23 mouse cellular contexts compared by ENCODE assay signal in the genomic region with DNA sequence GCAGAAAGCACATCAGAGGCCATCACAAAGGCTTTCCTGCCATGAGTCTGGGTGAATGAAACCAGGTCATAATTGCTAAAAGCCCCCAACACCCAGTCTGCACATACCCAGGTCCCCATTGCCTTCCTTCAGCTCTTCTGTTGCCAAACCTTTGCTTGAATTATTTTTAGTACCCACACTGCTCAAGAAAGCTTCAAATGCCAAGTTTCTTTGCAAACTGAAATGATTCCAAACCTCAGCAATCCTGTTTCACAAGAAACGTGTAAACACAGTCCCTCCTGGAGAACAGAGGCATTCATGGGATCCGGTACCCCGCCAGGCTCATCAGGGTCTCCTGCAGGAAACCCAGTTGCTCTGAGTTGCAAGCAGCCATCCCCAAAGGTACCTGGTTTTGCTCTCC. TPM values are rescaled to one million over a fixed set of nuclear protein-coding genes. Genes with fewer than 3 reads are reported as not detected.
"Had no signal": no experiment of that assay in that cellular context is flagged by ENCODE, and none has a peak within 500 bp of the region (broad histone marks: within the 10 kb centered on the region; RNA-seq: fewer than 3 reads in every experiment).

No protein-coding gene starts in this region.

- H3K4me1 ChIP-seq: midbrain, embryonic 12.5 days; neural tube, embryonic 13.5 days; neural tube, embryonic 15.5 days had no signal

- H3K36me3 ChIP-seq: midbrain, embryonic 10.5 days; midbrain, embryonic 12.5 days; neural tube, embryonic 15.5 days had no signal

- H3K9me3 ChIP-seq: neural tube, embryonic 13.5 days; neural tube, embryonic 15.5 days had no signal

- H3K4me3 ChIP-seq: midbrain, embryonic 10.5 days; midbrain, embryonic 12.5 days; myocyte; neural tube, embryonic 13.5 days; neural tube, embryonic 15.5 days had no signal

- ATAC-seq: midbrain, embryonic 16.5 days had no signal

- H3K27ac ChIP-seq: midbrain, embryonic 10.5 days; midbrain, embryonic 12.5 days; neural tube, embryonic 13.5 days; neural tube, embryonic 15.5 days had no signal

- H3K4me2 ChIP-seq: lung, embryonic 14.5 days; midbrain, embryonic 12.5 days; neural tube, embryonic 13.5 days; neural tube, embryonic 15.5 days had no signal

- H3K9ac ChIP-seq: lung, embryonic 14.5 days; midbrain, embryonic 12.5 days; neural tube, embryonic 13.5 days; neural tube, embryonic 15.5 days had no signal

- DNase-seq: lung, embryonic 14.5 days; lung, postnatal 10 days; lung, postnatal 4 days; midbrain, embryonic 14.5 days; retina, postnatal 1 day; right cerebral cortex, adult 18-20 months; right cerebral cortex, postnatal 25 days; right cerebral cortex, postnatal 4 days; spleen, adult 18-20 months; thymus, adult 18-20 months; thymus, postnatal 14 days; thymus, postnatal 36 days had no signal

- H3K27me3 ChIP-seq: midbrain, embryonic 12.5 days; neural tube, embryonic 13.5 days; neural tube, embryonic 15.5 days had no signal

RNA-seq across cellular contexts. Expression of gene Gpr26, which starts 26.6 kb away (rescaled TPM):
- polyA plus RNA-seq: lung, embryonic 14.5 days; lung, embryonic 16.5 days; myocyte; small intestine, adult 2 months; stomach, embryonic 14.5 days; stomach, embryonic 16.5 days; thymus, postnatal 0 days had no signal
